Mouse (Mus musculus): ENCODE results near the gene Stxbp1. TPM values are rescaled to one million over a fixed set of nuclear protein-coding genes. Genes with fewer than 3 reads are reported as not detected.
A peak's percentile ranks its signal among the peaks of the same experiment; 100 is the strongest.

Gene Stxbp1
- polyA plus RNA-seq, 1 experiment from 2014 or later = 22.3 TPM

DNA sequence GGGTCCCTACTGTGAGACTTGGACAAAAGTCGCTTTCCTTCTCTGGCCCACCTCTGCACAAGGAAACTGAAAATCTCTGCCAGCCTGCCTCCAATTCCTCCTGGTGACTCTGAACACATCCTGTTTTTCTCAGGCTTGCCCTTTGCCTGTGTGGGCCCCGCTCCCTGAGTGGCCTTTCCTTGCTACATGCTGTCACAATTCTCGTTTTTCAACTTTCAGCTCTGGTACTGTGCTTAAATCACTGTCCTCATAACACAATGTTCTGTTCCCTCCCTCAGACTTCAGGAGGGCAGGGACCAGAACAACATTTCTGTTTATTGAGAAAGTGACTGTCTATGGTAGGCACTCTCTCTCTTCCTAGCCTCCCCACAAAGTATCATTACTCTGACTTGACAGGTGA, 27.0 kb upstream of the Stxbp1 start:
- Histone ChIP-seq H3K4me1 (peaks cover 55% of the 10 kb centered on the region), H3K4me2 (replicated peaks) (no peak overlapping the region), H3K9ac (no peak overlapping the region; the same call in 1 of the 2 replicates), H3K9me3 (replicated peaks) (no peaks in the 10 kb centered on the region), H3K27me3 (no peaks in the 10 kb centered on the region), H3K36me3 (no peaks in the 10 kb centered on the region), H3K27ac (replicated peaks) (peak overlapping the region; percentile 87), H3K4me3 (replicated peaks) (no peak overlapping the region; the same call in 1 of the 2 replicates)
- 67% methylated on average over 3 of the region's 3 CpGs for WGBS
- no peak for ATAC-seq (ENCODE audit: insufficient number of reproducible peaks, low FRiP score, low TSS enrichment, low read depth)

DNA sequence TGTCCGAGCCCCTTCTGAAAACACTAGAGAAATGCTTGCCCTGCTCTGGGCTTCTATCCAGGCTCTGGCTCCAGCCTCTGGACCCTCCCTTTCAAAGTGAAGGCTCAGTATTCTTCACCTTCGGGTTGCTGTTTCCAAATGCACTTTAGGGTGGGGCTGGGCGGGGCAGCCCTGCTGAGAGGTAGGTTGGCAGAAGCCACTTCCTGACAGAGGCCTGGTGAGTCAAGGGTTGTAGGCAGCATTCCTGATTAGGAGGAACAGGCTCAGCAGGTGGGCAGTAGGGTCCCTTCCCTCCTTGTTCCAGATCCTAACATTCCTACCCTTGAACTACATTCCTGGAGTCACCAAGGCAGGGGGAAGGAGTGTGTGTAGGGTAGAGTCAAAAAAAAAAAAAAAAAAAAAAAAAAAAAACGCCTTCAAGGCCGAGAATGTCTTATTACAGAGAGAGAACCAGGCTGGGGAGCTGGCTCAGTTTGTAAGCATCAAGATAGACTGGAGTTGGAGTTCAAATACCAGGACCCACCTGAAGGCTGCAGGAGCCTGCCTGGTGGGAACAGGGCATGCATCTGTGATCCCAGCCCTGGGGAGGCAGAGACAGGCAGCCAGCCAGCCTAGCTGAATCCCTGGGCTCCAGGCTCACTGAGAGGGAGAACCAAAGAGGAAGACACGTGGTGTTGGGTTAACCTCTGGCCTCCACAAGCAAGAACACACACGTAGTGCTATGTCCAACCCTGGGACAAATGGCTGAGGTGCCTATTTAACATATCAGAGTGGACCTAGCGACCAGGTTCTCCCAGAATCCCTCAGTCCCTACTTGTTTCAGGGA, 23.4 kb upstream of the Stxbp1 start:
- Histone ChIP-seq H3K4me3 (replicated peaks) (no peak overlapping the region), H3K4me1 (peaks cover 38% of the 10 kb centered on the region), H3K27ac (replicated peaks) (peak overlapping the region; percentile 86), H3K9ac (no peak overlapping the region), H3K36me3 (no peaks in the 10 kb centered on the region), H3K9me3 (replicated peaks) (no peaks in the 10 kb centered on the region), H3K27me3 (no peaks in the 10 kb centered on the region), H3K4me2 (replicated peaks) (no peak overlapping the region)
- WGBS = 34% methylated on average over 7 of the region's 8 CpGs
- no peak for ATAC-seq (ENCODE audit: insufficient number of reproducible peaks, low FRiP score, low TSS enrichment, low read depth)

DNA sequence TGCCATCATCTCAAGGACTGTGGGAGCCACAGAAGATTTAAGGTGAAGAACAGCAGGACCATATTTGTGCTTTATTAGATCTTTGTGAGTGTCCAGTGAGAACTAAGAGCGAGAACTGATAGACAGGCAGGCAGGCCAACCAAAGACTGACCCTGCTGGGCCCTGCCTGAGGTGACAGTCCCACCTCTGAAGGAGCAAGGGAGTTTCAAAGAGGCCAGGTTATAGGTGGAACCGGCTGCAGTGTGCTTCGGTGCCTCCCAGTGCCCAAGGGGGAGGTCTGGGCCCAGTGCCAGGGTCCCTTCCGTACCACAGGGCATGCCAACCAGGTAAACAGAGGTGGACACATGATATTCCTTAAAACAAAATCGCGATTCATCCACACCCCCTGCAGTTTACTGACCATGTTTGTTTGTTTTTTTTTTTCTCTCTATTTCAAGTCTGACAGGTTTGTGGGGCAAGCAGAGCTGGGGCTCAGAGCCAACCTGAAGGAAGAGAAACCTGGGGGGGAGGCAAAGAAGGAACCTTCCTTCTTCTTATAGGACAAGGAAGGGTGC, 22.8 kb upstream of the Stxbp1 start:
- Histone ChIP-seq H3K9ac (no peak overlapping the region), H3K9me3 (replicated peaks) (no peaks in the 10 kb centered on the region), H3K36me3 (no peaks in the 10 kb centered on the region), H3K27me3 (no peaks in the 10 kb centered on the region), H3K4me3 (replicated peaks) (no peak overlapping the region), H3K4me1 (peaks cover 33% of the 10 kb centered on the region), H3K27ac (replicated peaks) (peak overlapping the region; percentile 86), H3K4me2 (replicated peaks) (no peak overlapping the region)
- ATAC-seq (ENCODE audit: insufficient number of reproducible peaks, low FRiP score, low TSS enrichment, low read depth) = no peak
- 47% methylated on average over 6 of the region's 6 CpGs for WGBS

DNA sequence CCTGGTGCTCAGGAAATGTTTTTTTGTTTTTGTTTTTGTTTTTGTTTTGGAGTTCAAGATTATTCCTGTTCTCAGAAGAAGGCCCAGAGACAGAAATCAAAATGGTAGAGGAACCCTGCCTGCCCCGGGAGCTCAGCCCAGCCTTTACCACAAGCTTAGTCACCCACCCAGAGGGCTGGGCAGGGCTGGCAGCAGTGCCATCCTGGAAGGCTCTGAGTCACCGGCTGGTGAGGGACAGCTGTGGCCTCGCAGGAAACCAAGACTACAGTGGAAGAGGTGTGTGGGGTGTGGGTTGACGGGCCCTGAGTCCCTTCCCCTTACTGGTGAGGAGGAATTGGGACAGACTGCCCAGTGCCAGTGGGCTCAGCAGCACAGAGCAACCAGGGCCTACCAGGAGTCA, 20.3 kb upstream of the Stxbp1 start:
- Histone ChIP-seq H3K9me3 (replicated peaks) (no peaks in the 10 kb centered on the region), H3K27ac (replicated peaks) (peak overlapping the region; percentile 55), H3K4me2 (replicated peaks) (no peak overlapping the region), H3K4me1 (peaks cover 20% of the 10 kb centered on the region), H3K36me3 (no peaks in the 10 kb centered on the region), H3K4me3 (replicated peaks) (no peak overlapping the region), H3K27me3 (no peaks in the 10 kb centered on the region), H3K9ac (no peak overlapping the region)
- peak; percentile 51 for ATAC-seq (ENCODE audit: insufficient number of reproducible peaks, low FRiP score, low TSS enrichment, low read depth)
- WGBS = 50% methylated on average over 4 of the region's 4 CpGs

DNA sequence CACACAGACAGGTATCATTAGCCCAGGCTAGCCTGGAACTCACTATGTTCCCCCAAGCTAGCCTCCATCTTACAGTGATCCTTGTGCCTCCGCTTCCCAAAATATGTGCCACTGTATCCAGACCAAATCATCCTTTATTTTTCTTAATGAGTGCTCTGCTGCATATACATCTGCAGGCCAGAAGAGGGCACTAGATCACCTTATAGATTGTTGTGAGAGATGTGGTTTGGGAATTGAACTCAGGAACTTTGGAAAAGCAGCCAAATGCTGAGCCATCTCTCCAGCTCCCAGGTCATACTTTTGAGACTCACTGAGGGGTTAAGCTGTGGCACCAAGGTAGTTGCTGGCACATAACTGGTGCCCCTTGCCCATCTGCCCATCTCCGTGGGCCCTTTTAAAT, 17.7 kb upstream of the Stxbp1 start:
- no peaks in the 10 kb centered on the region for H3K27me3 ChIP-seq
- peaks cover 7% of the 10 kb centered on the region; the same call in 1 of the 2 replicates for H3K4me1 ChIP-seq
- 60% methylated on average over 2 of the region's 2 CpGs for WGBS
- H3K36me3 ChIP-seq = no peaks in the 10 kb centered on the region
- no peak overlapping the region for H3K27ac ChIP-seq (replicated peaks)
- ATAC-seq (ENCODE audit: insufficient number of reproducible peaks, low FRiP score, low TSS enrichment, low read depth) = no peak
- no peak overlapping the region for H3K4me2 ChIP-seq (replicated peaks)
- H3K4me3 ChIP-seq (replicated peaks) = no peak overlapping the region
- H3K9me3 ChIP-seq (replicated peaks) = no peaks in the 10 kb centered on the region
- no peak overlapping the region for H3K9ac ChIP-seq

DNA sequence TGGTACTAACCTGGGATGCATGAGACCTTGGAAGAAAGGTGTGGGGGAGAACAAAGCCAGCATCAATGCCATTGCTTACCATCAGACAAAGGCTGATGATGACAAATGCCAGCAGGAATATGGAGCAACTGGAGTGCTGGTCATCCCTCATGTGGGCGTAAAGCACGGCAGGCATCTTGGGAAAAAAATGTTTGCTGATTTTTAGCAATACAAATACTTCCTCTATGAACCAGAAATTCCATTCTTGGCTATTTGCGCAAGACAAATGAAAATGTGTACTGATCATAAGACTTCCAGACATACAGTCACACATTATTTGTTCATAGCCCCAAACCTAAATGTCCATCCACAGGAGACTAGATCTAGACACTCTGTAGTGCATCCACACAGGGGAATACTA, 16.3 kb upstream of the Stxbp1 start:
- no peaks in the 10 kb centered on the region for H3K36me3 ChIP-seq
- no peak overlapping the region for H3K4me2 ChIP-seq (replicated peaks)
- H3K4me3 ChIP-seq (replicated peaks) = no peak overlapping the region
- no peaks in the 10 kb centered on the region for H3K9me3 ChIP-seq (replicated peaks)
- H3K27ac ChIP-seq (replicated peaks) = no peak overlapping the region
- H3K27me3 ChIP-seq = no peaks in the 10 kb centered on the region
- no peak overlapping the region for H3K9ac ChIP-seq
- 92% methylated on average over 3 of the region's 3 CpGs for WGBS
- no peak for ATAC-seq (ENCODE audit: insufficient number of reproducible peaks, low FRiP score, low TSS enrichment, low read depth)
- H3K4me1 ChIP-seq = peaks cover 6% of the 10 kb centered on the region; the same call in 1 of the 2 replicates

DNA sequence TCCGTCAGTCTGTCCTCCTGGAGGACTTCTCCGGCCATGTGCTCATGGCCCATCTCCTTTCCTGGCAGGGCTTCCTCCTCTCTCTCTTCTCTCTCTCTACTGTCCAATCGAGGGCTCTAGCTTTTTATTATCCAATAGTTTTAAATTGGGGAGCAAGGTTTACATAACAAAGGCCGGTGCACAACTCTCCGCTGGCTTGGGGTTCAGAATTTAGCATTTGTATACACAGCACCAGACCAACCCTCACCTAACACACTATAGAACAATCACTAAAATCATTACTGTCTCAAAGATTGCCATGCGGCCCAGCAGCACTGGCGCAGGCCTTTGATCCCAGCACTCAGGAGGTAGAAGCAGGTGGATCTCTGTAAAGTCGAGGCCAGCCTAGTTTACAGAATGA, 13.8 kb upstream of the Stxbp1 start:
- 79% methylated on average over 8 of the region's 8 CpGs for WGBS
- no peak for ATAC-seq (ENCODE audit: insufficient number of reproducible peaks, low FRiP score, low TSS enrichment, low read depth)
- no peak overlapping the region for H3K4me3 ChIP-seq (replicated peaks)

DNA sequence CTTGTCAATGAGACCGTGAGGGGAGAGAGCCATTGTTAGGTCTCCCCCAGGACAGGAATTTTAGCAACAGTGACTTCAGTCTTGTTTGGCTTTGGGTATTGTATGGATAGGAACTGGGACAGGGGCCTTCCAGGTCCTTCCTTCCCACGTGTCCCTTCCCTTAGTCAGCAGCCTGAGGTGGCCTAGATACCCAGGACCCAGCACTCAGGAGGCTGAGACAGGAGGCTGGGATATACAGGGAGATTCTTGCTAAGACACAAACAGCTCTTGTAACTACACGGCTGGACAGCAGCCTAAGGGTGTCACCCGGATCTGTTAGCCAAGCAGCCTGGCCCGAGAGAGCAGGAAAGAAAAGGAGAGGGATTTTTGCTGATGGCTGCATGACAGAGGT, 12.6 kb upstream of the Stxbp1 start:
- no peak for ATAC-seq (ENCODE audit: insufficient number of reproducible peaks, low FRiP score, low TSS enrichment, low read depth)
- Histone ChIP-seq H3K4me1 (0 out of 2 replicates have a peak, but pooled peaks cover 6% of the 10 kb centered on the region), H3K27ac (replicated peaks) (no peak overlapping the region), H3K4me2 (replicated peaks) (no peak overlapping the region), H3K9me3 (replicated peaks) (no peaks in the 10 kb centered on the region), H3K27me3 (no peaks in the 10 kb centered on the region), H3K4me3 (replicated peaks) (no peak overlapping the region), H3K9ac (no peak overlapping the region), H3K36me3 (no peaks in the 10 kb centered on the region)
- WGBS = 67% methylated on average over 5 of the region's 5 CpGs

More for the DNA sequence above, 13.8 kb upstream of the Stxbp1 start:
- Histone ChIP-seq H3K27ac (replicated peaks) (no peak overlapping the region), H3K9ac (no peak overlapping the region), H3K4me1 (0 out of 2 replicates have a peak, but pooled peaks cover 6% of the 10 kb centered on the region), H3K36me3 (no peaks in the 10 kb centered on the region), H3K27me3 (no peaks in the 10 kb centered on the region), H3K4me2 (replicated peaks) (no peak overlapping the region), H3K9me3 (replicated peaks) (no peaks in the 10 kb centered on the region)

DNA sequence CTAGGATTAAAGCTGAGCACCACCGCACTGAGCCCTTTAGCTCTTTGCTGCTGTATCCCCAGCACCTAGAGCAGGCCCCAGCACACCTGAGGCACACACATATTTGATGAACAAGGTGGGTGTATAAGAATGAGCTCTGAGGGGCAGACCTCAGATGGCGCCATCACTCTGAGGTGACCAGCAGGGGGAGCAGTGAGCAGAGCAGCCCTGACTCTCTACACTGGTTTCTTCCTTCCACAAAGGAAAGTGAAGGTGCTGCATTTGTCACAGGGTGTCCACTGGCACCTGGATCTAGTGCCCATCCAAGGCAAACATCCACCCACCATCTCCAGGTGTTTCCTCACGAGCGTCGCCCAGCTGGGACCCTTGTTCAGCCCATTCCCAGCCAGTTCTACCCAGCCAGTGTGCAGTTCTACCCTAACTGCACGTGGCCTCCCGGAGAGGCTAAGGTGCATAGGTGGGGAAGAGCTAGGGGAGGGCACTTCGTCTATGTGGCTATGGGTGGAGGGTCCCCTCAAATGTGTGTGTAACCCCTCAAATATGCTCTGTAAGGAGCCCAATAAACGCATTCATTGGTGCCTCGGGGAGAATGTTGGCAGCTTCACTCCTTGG, 12.1 kb upstream of the Stxbp1 start:
- no peak overlapping the region for H3K27ac ChIP-seq (replicated peaks)
- H3K27me3 ChIP-seq = no peaks in the 10 kb centered on the region
- 0 out of 2 replicates have a peak, but pooled peaks cover 6% of the 10 kb centered on the region for H3K4me1 ChIP-seq
- H3K9me3 ChIP-seq (replicated peaks) = no peaks in the 10 kb centered on the region
- ATAC-seq (ENCODE audit: insufficient number of reproducible peaks, low FRiP score, low TSS enrichment, low read depth) = no peak
- WGBS = 37% methylated on average over 10 of the region's 10 CpGs
- H3K9ac ChIP-seq = no peak overlapping the region
- H3K36me3 ChIP-seq = no peaks in the 10 kb centered on the region
- H3K4me2 ChIP-seq (replicated peaks) = no peak overlapping the region
- no peak overlapping the region for H3K4me3 ChIP-seq (replicated peaks)

DNA sequence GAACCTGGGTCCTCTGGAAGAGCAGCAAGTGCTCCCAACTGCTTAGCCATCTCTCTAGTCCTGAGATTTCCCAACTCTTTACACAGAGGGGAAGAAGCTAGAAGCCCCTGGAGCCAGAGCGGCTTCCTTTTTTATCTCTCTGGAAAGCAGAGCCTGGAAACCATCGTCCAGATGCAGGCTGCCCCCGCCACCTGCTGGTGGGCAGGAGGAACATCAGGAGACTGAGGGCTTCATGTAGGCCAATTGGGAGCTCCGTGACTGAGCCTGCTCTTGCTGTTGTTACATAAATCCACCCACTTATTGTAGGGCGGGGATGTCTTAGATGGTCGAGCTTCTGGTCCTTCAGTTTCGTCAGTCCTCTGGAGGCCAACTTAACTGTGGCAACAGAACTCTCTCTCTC, 10.5 kb upstream of the Stxbp1 start:
- WGBS = under 1% methylated on average over 7 of the region's 7 CpGs
- Histone ChIP-seq H3K4me3 (replicated peaks) (no peak overlapping the region), H3K4me2 (replicated peaks) (no peak overlapping the region), H3K27ac (replicated peaks) (no peak overlapping the region), H3K9ac (no peak overlapping the region), H3K9me3 (replicated peaks) (no peaks in the 10 kb centered on the region), H3K36me3 (no peaks in the 10 kb centered on the region), H3K27me3 (no peaks in the 10 kb centered on the region), H3K4me1 (0 out of 2 replicates have a peak, but pooled peaks cover 6% of the 10 kb centered on the region)
- ATAC-seq (ENCODE audit: insufficient number of reproducible peaks, low FRiP score, low TSS enrichment, low read depth) = peak; percentile 65; the same call in 1 of the 2 replicates

DNA sequence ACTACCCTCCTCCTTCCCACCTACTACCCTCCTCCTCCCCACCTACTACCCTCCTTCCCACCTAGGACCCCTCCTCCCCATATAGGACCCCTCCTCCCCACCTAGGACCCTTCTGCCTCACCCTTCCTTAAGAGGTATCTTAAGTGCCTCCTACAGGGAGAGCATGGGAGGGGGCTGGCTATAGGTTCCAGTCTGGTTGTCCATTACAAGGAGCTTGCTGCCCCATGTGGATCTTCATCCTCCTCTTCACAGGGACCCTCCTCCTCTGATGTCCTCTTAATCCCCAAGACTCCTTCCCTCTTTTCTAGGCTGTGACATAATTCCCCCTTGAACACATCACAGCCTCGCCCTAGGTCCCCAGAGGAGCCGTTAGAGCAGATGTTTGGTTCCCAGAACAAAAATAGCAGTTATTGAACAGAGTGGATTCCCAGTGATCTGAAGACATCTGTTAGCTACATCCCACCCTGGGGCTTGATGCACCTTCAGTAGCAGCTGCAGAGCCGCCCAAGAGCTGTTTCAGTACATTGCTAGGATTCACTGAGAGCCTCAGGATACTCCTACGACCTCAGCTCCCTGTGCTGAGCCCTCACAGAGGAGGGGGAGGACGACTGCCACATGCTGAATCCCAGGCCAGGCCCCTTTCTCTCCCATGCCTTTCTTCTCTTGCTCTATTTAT, 8.9 kb upstream of the Stxbp1 start:
- Histone ChIP-seq H3K4me2 (replicated peaks) (no peak overlapping the region), H3K27me3 (peaks cover 13% of the 10 kb centered on the region), H3K36me3 (no peaks in the 10 kb centered on the region), H3K27ac (replicated peaks) (no peak overlapping the region), H3K4me3 (replicated peaks) (no peak overlapping the region), H3K9ac (no peak overlapping the region), H3K4me1 (peaks cover 12% of the 10 kb centered on the region; the same call in 1 of the 2 replicates), H3K9me3 (replicated peaks) (no peaks in the 10 kb centered on the region)
- WGBS = 40% methylated on average over 5 of the region's 5 CpGs
- ATAC-seq (ENCODE audit: insufficient number of reproducible peaks, low FRiP score, low TSS enrichment, low read depth) = no peak

Data from embryonic facial prominence, embryonic 15.5 days (tissue).